Mouse (Mus musculus): ENCODE measurements around the gene Kcnv2.

Gene Kcnv2

DNA sequence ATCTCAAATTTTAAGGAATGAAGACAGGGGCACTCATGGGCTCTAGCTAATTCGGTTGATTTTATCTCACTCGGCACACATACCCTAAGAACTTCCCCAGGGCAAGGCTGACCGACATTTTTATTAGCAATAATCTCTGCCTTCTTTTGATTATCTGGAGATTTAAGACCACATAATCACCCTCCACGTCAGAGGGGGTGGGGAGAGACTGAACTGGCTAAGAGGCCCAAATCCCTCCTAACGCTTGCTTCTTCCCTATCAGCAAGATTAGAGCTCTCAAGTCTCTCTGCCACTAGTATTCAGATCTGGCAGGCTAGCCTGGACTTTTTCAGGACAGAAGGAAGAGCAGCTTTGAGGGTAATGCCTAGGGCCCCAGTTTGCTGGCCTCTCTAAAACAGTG lies at the start of gene Kcnv2:
Kcnv2 (plus strand) TSS at position 308 of the 400 bp plus-strand sequence.
- DNase-seq (ENCODE audit: extremely low spot score): no peak

DNA sequence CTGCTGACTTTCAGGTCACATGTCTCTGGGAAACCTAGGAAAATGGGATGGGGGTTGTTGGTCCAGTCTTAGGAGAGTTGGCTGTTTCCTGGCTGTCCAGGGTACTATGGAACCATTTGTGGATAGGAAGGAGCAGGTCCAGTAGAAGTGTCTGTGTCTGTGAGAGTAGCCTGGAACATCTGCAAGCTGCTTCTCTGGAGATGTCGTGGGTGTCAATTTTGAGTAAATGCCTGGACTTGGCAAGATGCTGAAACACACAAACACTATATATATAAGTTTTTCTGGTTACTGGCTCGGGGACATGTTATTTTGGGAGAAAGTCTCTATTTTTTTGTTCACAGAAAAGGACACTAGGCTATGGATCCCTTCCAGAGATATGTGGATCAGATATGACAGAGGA lies 49.0 kb upstream of the Kcnv2 start:
- no peak for DNase-seq (ENCODE audit: extremely low spot score)

DNA sequence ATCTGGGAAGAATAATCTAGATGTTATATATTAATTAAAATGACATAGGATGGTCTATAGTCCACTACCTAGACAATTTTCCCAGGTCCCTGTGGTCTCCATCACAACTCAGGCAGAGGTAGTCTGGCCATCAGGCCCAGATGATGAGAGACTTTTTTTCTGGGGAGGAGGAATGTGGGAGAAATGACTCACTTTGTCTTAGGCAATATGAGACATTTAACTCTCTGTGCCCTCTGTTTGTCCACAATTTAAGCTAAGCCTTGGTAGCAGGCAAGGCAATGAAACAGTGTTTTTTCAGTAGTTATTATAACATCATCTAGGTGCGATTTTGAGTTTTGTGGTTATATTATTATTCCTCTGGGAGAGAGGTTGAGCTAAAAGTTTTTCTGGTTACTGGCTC lies 48.0 kb upstream of the Kcnv2 start:
- no peak for DNase-seq (ENCODE audit: extremely low spot score)

DNA sequence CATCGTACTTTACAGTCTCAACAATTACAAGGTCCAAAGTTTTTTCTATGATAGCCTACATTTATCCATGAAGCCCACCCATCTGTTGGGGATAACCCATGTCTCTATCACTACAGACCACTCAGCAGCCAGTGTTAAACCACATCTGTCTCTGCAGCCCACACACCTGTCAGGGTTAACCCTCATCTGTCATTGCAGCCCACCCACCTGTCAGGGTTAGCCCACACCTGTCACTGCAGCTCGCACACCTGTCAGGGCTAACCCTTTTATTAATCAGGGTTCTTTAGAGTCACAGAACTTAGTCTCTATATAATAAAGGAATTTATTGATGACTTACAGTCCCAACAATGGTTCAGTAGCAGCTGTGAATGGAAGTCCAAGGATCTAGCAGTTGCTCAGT lies 43.2 kb upstream of the Kcnv2 start:
- DNase-seq (ENCODE audit: extremely low spot score): no peak

DNA sequence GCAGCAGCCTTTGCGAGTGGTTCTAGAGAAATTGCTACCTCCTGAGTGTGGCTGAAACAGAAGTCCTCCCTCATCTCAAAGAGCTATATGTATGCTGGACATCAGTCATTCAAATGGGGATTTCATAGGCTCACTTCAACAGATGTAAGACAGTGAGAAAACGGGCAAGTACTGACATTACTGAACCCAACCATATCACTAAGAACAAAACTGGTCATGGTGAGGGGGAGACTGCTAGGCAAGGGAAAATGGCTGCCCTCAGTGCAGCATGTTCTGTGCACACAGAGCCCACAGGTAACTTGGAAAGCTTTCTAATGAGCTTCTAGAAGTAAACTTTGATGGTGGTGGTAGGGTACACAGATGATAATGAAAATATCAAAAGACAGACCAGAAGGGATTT lies 12.3 kb upstream of the Kcnv2 start:
- DNase-seq (ENCODE audit: extremely low spot score): no peak

DNA sequence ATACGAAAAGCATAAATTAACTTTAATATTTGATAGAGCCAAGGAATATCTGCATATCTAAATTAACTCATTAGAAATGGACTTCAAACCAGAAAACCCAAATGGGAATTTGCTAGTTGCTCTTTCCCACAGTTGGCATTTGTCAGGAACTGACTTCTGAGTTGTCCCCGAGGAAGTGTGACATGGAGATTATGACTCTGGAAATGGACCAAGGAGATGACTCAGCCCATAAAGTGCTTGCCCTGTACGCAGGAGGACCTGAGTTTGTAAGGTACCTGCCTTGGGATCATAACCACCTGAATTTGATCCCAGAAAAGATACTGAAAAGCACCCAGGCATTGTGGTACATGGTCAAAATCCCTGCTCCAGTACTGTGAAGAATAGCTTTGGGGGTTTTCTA lies 11.1 kb upstream of the Kcnv2 start:
- DNase-seq (ENCODE audit: extremely low spot score): no peak

DNA sequence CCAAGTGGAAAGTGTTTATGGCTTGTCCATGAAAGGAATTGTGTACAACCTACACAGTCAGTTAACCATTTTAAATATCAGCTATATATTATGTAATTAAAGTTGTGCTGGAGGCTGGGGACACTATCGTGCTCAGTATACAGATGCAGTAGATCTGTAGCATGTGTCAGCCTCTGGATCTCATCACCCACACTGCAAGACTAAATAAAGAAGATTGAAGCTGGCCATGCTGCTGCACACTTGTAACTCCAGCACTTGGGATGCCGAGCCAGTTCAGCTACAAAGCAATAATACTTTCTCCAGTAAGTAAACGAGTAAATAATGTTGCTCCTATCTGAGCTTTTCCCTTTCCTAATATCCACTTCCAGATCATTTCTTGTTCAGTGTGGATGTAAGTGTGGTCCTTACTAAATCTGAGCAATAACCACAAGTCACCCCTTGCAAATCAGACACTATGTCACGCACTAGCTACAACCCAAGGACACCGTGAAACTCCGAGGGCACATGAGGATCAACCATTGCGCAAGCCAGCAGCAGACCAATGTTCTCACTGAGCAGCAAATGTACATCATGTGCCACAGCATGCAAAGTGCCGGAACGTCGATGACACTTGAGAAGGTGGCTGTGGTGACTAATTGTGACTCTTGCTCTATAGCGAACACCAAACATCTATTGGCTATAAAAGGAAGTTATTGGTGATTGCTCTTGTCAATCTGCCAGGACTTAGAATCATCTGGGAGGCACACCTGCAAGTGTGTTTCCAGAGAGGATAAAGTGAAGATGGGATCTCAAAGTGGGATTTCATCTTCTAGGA lies 9.9 kb upstream of the Kcnv2 start:
- DNase-seq (ENCODE audit: extremely low spot score): no peak

DNA sequence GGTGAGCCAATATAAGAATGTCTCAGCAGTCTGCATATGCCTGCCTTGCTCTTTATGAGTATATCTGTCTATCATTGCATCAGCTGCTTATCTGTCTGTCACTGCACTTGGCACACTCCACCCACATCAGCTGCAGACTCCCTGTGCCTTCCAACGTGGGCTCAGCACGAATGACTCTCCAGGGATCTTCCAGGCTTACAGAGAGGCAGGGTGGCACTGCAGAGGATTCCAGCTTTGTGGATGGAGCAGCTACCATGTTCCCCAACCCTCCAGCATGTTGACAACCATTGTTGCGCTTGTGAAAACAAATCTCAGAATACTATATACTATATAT lies 9.3 kb upstream of the Kcnv2 start:
- no peak for DNase-seq (ENCODE audit: extremely low spot score)

DNA sequence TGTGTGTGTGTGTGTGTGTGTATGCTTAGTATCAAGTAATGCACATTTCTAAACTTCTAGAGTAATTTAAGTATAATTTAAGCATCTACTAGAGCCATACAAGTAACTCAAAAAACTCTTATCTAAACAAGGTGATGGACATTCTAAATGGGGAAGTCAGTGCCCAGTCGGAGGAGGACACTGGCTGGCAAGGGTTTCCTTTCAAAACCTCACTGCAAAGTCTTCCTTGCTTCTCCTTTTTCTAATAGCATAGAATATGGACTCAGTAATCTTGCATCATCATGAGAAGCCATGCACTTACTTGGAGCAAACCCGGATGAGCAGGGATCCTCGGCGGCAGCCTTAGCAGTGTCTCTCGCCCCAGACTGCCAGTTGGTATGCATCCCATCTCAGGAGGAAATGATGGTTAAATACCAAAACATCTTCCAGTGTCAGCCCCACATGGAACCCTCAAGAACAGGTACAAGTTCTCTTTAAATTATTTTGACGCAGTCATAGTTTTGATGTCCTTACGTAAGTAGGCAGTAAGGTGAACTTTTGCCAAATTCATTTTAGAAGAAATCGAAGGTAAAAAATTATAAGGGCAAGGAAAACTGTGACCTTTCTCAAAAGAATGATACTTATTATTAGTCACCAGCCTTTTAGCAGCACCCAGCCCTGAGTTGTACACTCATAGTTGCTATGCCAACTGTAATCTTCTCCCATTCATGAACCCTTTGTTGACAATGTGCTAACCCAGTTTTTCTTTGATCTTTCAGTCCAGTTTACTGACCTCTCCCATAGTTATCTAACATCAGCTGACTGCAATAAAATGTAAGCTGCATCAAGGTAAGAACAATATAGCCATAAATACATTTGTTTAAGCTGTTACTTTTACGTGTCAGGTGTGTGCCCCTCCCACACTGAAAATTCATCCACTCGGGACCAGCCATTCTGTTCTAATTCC lies 5.8 kb upstream of the Kcnv2 start:
- no peak for DNase-seq (ENCODE audit: extremely low spot score)

DNA sequence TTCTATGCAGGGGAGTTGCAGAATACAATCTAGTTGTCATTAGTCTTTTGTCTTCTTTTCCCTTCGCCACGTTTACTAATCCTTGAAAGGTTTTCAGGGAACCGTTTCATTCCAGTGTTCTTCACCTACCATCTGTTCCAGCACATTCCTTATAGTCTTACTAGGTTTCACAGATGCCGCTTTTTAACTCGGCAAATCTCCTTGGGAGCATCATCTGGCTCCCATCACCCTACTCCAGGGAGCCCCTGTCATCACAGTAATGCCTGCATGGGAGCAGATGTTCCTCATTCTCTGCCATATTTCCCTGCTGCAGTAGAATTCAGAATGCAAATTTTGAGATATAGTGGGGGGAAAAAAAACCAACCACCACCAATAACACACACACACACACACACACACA lies 5.1 kb upstream of the Kcnv2 start:
- DNase-seq (ENCODE audit: extremely low spot score): no peak

DNA sequence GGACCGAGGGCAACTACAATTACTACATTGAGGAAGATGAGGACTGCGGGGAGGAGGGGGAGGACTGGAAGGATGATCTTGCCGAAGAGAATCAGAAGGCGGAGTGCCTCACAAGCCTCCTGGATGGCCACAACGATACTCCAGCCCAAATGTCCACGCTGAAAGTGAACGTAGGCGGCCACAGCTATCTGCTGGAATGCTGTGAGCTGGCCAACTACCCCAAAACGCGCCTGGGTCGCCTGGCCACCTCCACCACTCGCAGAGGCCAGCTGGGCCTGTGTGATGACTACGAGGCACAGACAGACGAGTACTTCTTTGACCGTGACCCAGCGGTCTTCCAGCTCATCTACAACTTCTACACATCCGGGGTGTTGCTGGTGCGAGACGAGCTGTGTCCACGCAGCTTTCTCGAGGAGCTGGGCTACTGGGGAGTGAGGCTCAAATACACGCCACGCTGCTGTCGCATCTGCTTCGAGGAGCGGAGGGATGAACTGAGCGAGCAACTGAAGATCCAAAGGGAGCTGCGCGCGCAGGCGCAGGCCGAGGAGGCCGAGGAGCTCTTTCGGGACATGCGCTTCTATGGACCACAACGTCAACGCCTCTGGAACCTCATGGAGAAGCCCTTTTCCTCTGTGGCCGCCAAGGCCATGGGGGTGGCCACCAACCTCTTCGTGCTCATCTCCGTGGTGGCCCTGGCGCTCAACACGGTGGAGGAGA lies 681 bp downstream of the Kcnv2 start:
- DNase-seq (ENCODE audit: extremely low spot score): no peak

DNA sequence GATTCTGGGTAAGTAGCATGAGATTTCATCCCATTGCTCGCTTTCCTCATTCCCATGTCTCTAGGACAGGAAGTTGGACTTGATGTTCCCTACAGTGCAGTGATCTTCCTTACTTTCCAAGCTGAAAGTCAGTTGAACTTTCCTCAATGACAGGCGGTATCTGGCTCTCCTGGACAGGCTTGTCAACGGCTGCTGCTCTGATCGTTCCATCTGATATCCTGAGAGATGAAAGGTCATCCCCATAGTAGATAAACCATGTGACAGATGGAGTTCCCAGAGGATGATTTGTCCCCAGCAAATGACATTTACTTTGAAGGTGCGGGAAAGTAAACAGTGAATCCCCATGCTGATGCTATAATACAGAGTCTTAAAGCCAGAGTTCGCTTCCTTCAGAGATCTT lies 3.2 kb downstream of the Kcnv2 start:
- no peak for DNase-seq (ENCODE audit: extremely low spot score)

DNA sequence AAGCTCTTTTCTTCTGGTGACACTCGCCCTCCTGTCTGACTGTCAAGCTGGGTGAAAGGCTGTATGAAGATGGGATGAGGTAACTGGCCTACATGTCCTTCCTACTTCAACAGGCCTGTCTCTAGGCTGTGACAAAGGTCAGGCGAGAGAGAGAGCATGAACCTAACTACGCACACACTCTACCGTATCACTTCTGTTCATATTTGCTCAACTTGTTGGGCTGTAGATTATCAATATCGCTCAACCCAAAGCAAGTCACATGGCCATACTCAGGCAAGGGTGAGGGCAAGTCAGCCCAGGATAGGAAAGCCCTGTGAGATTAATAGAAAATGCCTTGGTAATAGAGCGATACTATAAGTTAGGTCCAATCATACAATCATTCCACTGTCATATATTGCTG lies 5.2 kb downstream of the Kcnv2 start:
- DNase-seq (ENCODE audit: extremely low spot score): no peak

DNA sequence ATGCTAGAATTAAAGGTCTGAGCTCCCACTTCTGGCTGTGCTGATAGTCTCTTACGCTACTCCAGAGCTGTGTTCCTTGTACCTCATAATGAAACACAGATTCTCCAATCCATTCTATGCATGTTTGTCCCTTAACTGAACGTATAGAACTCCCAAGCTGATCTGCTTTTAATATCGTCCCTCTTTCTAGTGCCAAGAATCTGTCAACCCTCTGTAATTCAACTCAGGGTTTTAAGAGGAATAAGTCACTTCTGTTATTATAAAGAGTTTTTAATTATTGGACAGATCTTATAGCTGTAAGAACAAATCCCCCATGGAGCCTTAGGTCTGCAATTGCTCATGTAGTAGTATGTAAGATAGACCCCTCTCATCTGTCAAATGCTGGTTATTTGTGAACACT lies 5.8 kb downstream of the Kcnv2 start:
- DNase-seq (ENCODE audit: extremely low spot score): no peak

DNA sequence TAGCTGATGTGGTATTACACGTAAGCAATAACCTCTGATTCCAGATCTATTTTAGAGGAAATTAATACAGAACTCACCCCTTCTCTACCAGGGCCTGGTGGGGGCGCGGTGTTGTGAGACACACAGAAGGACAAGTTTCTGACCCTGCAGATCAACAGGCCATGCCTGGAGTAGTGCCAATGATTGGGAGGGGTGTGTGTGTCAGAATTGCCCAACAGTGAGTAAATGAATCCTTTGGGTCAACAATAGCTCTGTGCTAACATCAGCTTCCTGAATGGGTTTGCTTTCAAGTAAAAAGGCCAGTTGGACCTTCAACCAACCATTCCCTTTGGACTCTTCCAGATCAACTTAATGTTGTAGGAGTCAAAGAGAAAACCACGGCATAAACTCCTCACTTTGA lies 6.3 kb downstream of the Kcnv2 start:
- no peak for DNase-seq (ENCODE audit: extremely low spot score)

DNA sequence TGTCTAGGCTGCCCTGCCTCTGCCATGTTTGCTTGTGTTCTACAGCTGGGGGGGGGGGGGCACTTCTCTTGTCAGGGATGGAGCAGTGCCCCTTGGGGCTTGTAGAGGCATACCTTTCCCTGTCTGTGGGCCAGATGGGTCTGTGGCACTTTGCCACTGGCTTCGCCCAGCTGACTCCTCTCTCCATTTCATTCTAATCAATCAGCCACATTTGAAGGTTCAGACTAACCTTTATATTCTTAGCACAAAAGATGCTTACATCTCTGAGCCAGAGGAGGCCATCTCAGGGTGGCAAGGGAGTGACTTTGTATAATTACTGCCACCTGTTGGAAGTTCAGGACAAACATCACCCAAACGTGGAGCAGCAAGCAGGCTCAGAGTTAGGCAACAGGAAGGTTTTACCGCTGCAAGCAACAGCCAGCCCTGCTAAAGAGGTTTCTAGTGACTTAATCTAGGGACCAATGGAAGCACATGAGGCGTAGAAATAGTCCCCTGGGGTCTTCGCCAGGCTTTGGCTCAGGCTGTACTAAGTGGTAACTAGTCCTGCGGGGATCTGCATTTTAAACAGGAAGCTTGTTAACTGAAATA lies 9.9 kb downstream of the Kcnv2 start:
- DNase-seq (ENCODE audit: extremely low spot score): peak; percentile 14

DNA sequence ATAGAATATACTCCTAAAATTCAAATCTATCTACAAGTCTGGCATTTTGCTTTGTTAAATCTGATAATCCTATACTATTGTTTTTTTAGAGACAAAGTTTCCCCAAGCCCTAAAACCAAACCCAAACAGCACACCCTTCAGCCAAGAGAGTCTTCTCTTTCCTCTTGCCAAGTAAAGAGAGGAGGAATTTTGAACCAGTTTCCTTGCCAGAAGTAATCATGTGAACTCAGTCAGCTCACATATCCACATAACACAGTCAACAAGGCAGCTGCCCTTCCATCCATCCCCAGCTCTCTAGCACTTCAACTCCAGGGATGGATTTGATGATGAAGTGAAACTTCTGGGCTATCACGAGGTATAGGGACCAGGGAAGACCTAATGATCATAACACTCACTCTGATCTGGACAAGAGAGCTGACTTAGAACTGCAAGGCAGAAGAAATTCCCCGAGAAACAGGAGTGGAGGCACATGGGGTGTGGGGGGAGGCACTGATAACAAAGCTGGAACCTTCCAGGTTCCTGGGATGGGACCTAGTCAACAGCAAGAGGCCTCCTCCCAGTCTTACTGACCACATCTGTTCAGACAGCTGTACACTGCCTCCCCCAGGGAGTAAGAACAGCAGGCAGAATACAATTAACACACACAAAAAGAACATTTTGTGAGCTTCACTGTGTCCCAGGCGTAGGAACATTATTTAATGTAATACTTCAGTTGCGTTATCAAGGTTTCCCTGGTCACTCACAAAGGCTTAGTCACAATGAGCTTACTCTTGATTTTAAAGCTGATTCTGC lies 13.9 kb downstream of the Kcnv2 start:
- DNase-seq (ENCODE audit: extremely low spot score): no peak

DNA sequence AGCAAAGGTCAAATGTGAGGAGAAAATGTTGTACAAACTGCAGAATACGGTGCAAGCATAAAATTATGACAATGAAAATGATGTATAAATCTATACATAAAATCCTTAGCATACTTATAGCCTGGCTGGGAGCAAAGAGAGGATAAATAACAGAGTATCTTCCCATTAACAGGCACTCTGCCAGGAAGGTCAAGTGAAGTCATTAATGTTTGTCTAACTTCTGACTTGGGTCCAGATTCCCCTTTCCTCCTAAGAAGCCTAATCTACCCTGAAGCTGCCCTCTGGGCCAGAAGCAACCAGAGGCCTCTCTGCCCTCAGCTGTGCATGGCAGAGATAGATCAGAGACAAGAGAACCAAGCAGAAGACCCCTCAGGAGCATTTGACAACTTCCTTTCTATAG lies 24.1 kb downstream of the Kcnv2 start:
- no peak for DNase-seq (ENCODE audit: extremely low spot score)

DNA sequence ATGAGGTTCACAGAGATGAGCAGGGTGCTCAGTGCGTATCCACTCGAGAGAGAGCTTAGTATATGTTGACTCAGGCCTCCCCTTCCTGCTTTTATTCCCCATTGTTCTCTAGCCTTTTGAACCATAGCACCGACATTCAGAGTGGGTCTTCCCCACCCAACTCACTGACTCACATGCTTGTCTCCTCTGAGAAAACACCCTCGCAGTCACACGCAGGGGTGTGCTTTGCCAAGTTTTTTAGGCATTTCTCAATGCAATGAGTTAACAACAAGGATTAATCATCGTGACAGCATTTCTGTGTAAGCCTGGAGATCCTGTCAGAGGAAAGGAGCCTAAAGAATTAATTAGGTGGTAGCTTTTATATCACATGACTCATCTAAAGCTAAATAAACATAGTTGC lies 29.3 kb downstream of the Kcnv2 start:
- no peak for DNase-seq (ENCODE audit: extremely low spot score)

DNA sequence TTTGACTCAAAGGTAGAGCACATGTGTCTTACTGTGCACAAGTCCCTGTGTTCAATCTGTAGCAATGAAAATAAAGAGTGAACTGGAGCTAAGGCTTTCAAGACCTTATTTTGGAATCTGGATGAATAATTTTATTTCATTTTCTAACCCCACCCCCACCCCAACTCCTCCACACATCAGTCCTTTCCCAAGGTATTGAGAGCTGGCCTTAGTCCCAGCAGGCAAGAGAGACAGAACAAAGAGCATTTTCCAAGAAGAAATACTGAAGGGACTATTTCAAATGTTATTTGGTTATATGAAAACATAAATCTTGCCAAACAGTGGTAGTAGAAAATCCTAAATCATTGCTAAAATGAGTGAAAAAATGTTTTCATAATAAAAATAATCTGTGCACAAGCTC lies 38.0 kb downstream of the Kcnv2 start:
- no peak for DNase-seq (ENCODE audit: extremely low spot score)

DNA sequence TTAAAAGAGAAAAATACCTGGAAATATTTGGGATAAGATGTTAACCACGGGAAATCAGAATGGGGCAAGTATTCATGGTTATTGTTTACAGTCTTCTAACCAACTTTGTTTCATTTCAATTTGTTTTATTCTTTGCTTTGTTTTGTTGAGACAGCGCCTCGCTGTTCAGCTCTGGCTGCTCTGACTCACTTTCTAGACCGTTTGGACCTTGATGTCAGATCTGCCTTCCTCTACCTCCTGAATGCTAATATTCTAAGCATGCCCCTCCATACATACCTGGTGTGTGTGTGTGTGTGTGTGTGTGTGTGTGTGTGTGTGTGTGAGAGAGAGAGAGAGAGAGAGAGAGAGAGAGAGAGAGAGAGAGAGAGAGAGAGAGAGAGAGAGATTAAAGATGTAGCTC lies 41.5 kb downstream of the Kcnv2 start:
- no peak for DNase-seq (ENCODE audit: extremely low spot score)
